Mouse (Mus musculus) frontal cortex, postnatal 36 days (tissue): ENCODE measurements at regions not wholly inside any gene's neighbourhood (a gene's known extent, or its start where the extent isn't known, plus 50 kb on each side); places are given as distances from the start of the nearest gene placed in this dataset.
"Not testable (repeated sequence)": the region's sequence is repeated elsewhere in the genome, so short reads cannot be mapped to it uniquely, and the experiment has no call there.

Experiments used
- DNase-seq, 2 experiments: peaks; one replicate each; pipeline ENCODE4 v3.0.0; 2022; ENCODE audit warnings: low spot score in 2 of 2

GRCm38 (mm10) chr13:52323691-52324090 is 207.4 kb downstream of the Diras2 start:
- no peak for DNase-seq

GRCm38 (mm10) chr13:52324378-52324777 is 206.7 kb downstream of the Diras2 start:
- not testable (repeated sequence) for DNase-seq

- DNase-seq: not testable (repeated sequence)
These were observed 205.4 kb downstream of the Diras2 start for GRCm38 (mm10) chr13:52325647-52326046.

GRCm38 (mm10) chr13:52327734-52328133 is 203.3 kb downstream of the Diras2 start:
- DNase-seq: no peak

- DNase-seq: peak; percentile 46 to 57
These were observed 202.3 kb downstream of the Diras2 start for GRCm38 (mm10) chr13:52328766-52329165.

- DNase-seq: peak; percentile 63 to 68
These were observed 200.0 kb downstream of the Diras2 start for GRCm38 (mm10) chr13:52331068-52331467.

GRCm38 (mm10) chr13:52334962-52335361 is 196.1 kb downstream of the Diras2 start:
- no peak for DNase-seq

GRCm38 (mm10) chr13:52337936-52338335 is 193.1 kb downstream of the Diras2 start:
- DNase-seq: no peak

- no peak for DNase-seq
These were observed 191.9 kb downstream of the Diras2 start for GRCm38 (mm10) chr13:52339156-52339555.

- no peak for DNase-seq
These were observed 189.1 kb downstream of the Diras2 start for GRCm38 (mm10) chr13:52341981-52342380.

GRCm38 (mm10) chr13:52344383-52344782 is 186.7 kb downstream of the Diras2 start:
- no peak for DNase-seq

- DNase-seq: no peak
These were observed 186.2 kb downstream of the Diras2 start for GRCm38 (mm10) chr13:52344853-52345252.

GRCm38 (mm10) chr13:52345375-52346026 is 185.6 kb downstream of the Diras2 start:
- peak in 1 of 2 experiments; percentile 53 for DNase-seq

- no peak for DNase-seq
These were observed 185.1 kb downstream of the Diras2 start for GRCm38 (mm10) chr13:52346027-52346375.

GRCm38 (mm10) chr13:52347631-52348030 is 183.4 kb downstream of the Diras2 start:
- no peak for DNase-seq

- no peak for DNase-seq
These were observed 181.5 kb downstream of the Diras2 start for GRCm38 (mm10) chr13:52349606-52350005.

GRCm38 (mm10) chr13:52352576-52352975 is 178.5 kb downstream of the Diras2 start:
- no peak for DNase-seq

- DNase-seq: no peak
These were observed 177.6 kb downstream of the Diras2 start for GRCm38 (mm10) chr13:52353437-52353836.

GRCm38 (mm10) chr13:52353966-52354365 is 177.1 kb downstream of the Diras2 start:
- no peak for DNase-seq

- not testable (repeated sequence) for DNase-seq
These were observed 175.2 kb downstream of the Diras2 start for GRCm38 (mm10) chr13:52355921-52356320.

GRCm38 (mm10) chr13:52359332-52359731 is 171.7 kb downstream of the Diras2 start:
- DNase-seq: not testable (repeated sequence)

- DNase-seq: no peak
These were observed 169.8 kb downstream of the Diras2 start for GRCm38 (mm10) chr13:52361177-52361846.

- no peak for DNase-seq
These were observed 168.8 kb downstream of the Diras2 start for GRCm38 (mm10) chr13:52362266-52362665.
